In genomic region chr14:120642591-120642990, GRCm38 (mm10) we compare ENCODE assay signal across 19 mouse cellular contexts.
"Had no signal": no experiment of that assay in that cellular context is flagged by ENCODE, and none has a peak within 500 bp of the region (broad histone marks: within the 10 kb centered on the region; RNA-seq: fewer than 3 reads in every experiment).

No protein-coding gene starts in this region.

- H3K9ac ChIP-seq: liver, postnatal 0 days; lung, embryonic 15.5 days; midbrain, embryonic 12.5 days; midbrain, embryonic 15.5 days; neural tube, embryonic 12.5 days had no signal

- H3K4me1 ChIP-seq: lung, embryonic 15.5 days; midbrain, embryonic 12.5 days; midbrain, embryonic 15.5 days; neural tube, embryonic 12.5 days had no signal

- H3K4me3 ChIP-seq: lung, embryonic 15.5 days; megakaryocyte, embryonic 14.5 days; midbrain, embryonic 12.5 days; midbrain, embryonic 15.5 days; neural tube, embryonic 12.5 days had no signal

- DNase-seq: liver, postnatal 0 days; lung, adult 2 months; lung, postnatal 14 days; lung, postnatal 36 days; retina, postnatal 1 day; right cerebral cortex, adult 18-20 months; right cerebral cortex, postnatal 25 days; right cerebral cortex, postnatal 4 days; spleen, adult 18-20 months; thymus, adult 18-20 months; thymus, postnatal 14 days; thymus, postnatal 36 days had no signal

- H3K27me3 ChIP-seq: lung, embryonic 15.5 days; megakaryocyte, embryonic 14.5 days; midbrain, embryonic 12.5 days; midbrain, embryonic 15.5 days; neural tube, embryonic 12.5 days had no signal

- ATAC-seq: liver, postnatal 0 days; lung, postnatal 0 days; midbrain, embryonic 15.5 days had no signal

- H3K36me3 ChIP-seq: lung, embryonic 15.5 days; midbrain, embryonic 12.5 days; midbrain, embryonic 15.5 days; neural tube, embryonic 12.5 days had no signal

- H3K4me2 ChIP-seq: lung, embryonic 15.5 days; midbrain, embryonic 12.5 days; midbrain, embryonic 15.5 days; neural tube, embryonic 12.5 days had no signal

- H3K27ac ChIP-seq: lung, embryonic 15.5 days; macrophage; midbrain, embryonic 12.5 days; midbrain, embryonic 15.5 days; neural tube, embryonic 12.5 days had no signal

- H3K9me3 ChIP-seq: lung, embryonic 15.5 days; megakaryocyte, embryonic 14.5 days; midbrain, embryonic 12.5 days; midbrain, embryonic 15.5 days; neural tube, embryonic 12.5 days had no signal
